Comparison of ENCODE assay signal across 35 mouse cellular contexts in the genomic region with DNA sequence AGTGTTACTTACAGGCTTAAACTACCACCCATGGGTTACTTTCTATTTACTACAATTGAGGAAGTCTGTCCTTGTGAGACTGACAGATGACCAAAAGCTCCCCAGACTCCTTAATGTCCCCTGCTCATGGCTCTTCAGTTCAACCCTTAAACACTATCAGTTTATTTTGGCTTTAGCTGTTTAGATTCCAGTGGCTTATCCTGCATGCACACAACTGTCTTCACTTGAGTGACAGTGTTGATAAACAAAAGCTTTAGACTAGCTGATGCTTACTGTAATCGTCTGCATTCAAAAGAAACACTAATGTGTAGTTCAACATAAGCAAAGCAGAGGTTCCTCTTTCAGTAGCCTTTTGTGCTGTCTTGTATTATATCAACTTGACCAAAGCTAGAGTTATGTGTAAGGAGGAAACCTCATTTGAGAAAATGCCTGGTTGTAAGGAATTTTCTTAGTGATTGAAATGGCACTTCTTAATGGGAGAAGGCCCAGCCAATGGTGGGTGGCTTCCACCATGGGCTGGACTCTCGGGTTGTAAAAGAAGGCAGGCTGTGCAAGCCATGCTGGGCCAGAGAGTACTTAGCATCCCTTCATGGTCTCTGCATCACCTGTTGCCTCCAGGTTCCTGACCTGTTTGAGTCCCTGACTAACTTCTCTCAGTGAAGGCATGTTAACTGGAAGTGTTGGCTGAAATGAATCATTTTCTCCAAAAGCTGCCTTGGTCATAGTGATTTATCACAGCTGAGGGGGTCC. TPM values are rescaled to one million over a fixed set of nuclear protein-coding genes. Genes with fewer than 3 reads are reported as not detected.
DNase-seq lines count a peak whose midpoint lies in the region; ATAC-seq and TF ChIP-seq lines count a peak whose summit lies in the region.
"Had no signal": no experiment of that assay in that cellular context is flagged by ENCODE, and none has a peak within 500 bp of the region (broad histone marks: within the 10 kb centered on the region; RNA-seq: fewer than 3 reads in every experiment).

No protein-coding gene starts in this region.

- H3K36me3 ChIP-seq in liver, embryonic 12.5 days = no peaks in the 10 kb centered on the region
- no peaks in the 10 kb centered on the region for H3K36me3 ChIP-seq in liver, postnatal 0 days (replicated peaks; ENCODE audit: insufficient read depth, low read length)
- H3K36me3 ChIP-seq: embryonic facial prominence, embryonic 12.5 days; heart, embryonic 13.5 days; hindbrain, embryonic 15.5 days; limb, embryonic 13.5 days; midbrain, embryonic 15.5 days; neural tube, embryonic 12.5 days had no signal

- peak; percentile 87 for ATAC-seq in liver, embryonic 12.5 days
- ATAC-seq in liver, postnatal 0 days = no peak
- ATAC-seq: activated CD4-positive, CD25-positive, alpha-beta regulatory T cell, adult 4 months; CD4-positive, CD25-positive, alpha-beta regulatory T cell, adult 4 months; forebrain, postnatal 0 days; inflammation-experienced regulatory T-cells, adult 6 months; midbrain, embryonic 15.5 days had no signal

- peak; percentile 60 for TF ChIP-seq EP300 in liver, postnatal 0 days (IDR thresholded peaks at IDR 0.05; ENCODE audit: low read depth)

- no peak overlapping the region for H3K4me2 ChIP-seq in liver, embryonic 12.5 days
- no peak overlapping the region for H3K4me2 ChIP-seq in liver, postnatal 0 days (ENCODE audit: low read depth, low read length)
- H3K4me2 ChIP-seq: embryonic facial prominence, embryonic 12.5 days; heart, embryonic 13.5 days; hindbrain, embryonic 15.5 days; limb, embryonic 13.5 days; midbrain, embryonic 15.5 days; neural tube, embryonic 12.5 days had no signal

- TF ChIP-seq CTCF in liver, postnatal 0 days (IDR thresholded peaks at IDR 0.05; ENCODE audit: low read depth) = no peak

- H3K4me1 ChIP-seq in liver, embryonic 12.5 days = peaks cover 14% of the 10 kb centered on the region
- no peaks in the 10 kb centered on the region for H3K4me1 ChIP-seq in liver, postnatal 0 days (ENCODE audit: insufficient read depth)
- H3K4me1 ChIP-seq: embryonic facial prominence, embryonic 12.5 days; heart, embryonic 13.5 days; hindbrain, embryonic 15.5 days; limb, embryonic 13.5 days; megakaryocyte, embryonic 14.5 days; midbrain, embryonic 15.5 days; neural tube, embryonic 12.5 days had no signal

- 0 out of 2 replicates have a peak overlapping the region, but pooled peaks have one; percentile 5 for H3K27ac ChIP-seq in liver, embryonic 12.5 days
- no peak overlapping the region for H3K27ac ChIP-seq in liver, postnatal 0 days (ENCODE audit: low read depth)
- H3K27ac ChIP-seq: embryonic facial prominence, embryonic 12.5 days; heart, embryonic 13.5 days; hindbrain, embryonic 15.5 days; limb, embryonic 13.5 days; midbrain, embryonic 15.5 days; neural tube, embryonic 12.5 days had no signal

- no peaks in the 10 kb centered on the region for H3K9me3 ChIP-seq in liver, embryonic 12.5 days (replicated peaks)
- H3K9me3 ChIP-seq in liver, postnatal 0 days (ENCODE audit: low read length) = no peaks in the 10 kb centered on the region
- H3K9me3 ChIP-seq: embryonic facial prominence, embryonic 12.5 days; heart, embryonic 13.5 days; hindbrain, embryonic 15.5 days; limb, embryonic 13.5 days; megakaryocyte, embryonic 14.5 days; midbrain, embryonic 15.5 days; neural tube, embryonic 12.5 days had no signal

- no peaks in the 10 kb centered on the region for H3K27me3 ChIP-seq in liver, embryonic 12.5 days (replicated peaks)
- H3K27me3 ChIP-seq in liver, postnatal 0 days (ENCODE audit: insufficient read depth, low read length) = no peaks in the 10 kb centered on the region
- H3K27me3 ChIP-seq: embryonic facial prominence, embryonic 12.5 days; heart, embryonic 13.5 days; hindbrain, embryonic 15.5 days; limb, embryonic 13.5 days; megakaryocyte, embryonic 14.5 days; midbrain, embryonic 15.5 days; neural tube, embryonic 12.5 days had no signal

- DNase-seq in A20 (ENCODE audit: low read depth, low spot score) = peak; percentile 33
- peak; percentile 31 for DNase-seq in c-Kit-positive CD71-positive TER-119-negative erythroid progenitor cells, embryonic 14.5 days (ENCODE audit: low read depth)
- DNase-seq in liver, postnatal 0 days = no peak
- no peak for DNase-seq in ovary, adult 18-20 months (ENCODE audit: low spot score)
- DNase-seq in urinary bladder, postnatal 4 days (ENCODE audit: low spot score in 2 of 2) = no peak
- no peak for DNase-seq in thymus, postnatal 10 days (ENCODE audit: low spot score in 2 of 2)
- no peak for DNase-seq in ovary, postnatal 10 days (ENCODE audit: low spot score)
- DNase-seq: adrenal gland, adult 2 months; adrenal gland, postnatal 36 days; cerebellum, adult 11 months; cerebellum, adult 9-10 months; cerebellum, postnatal 36 days; embryo, embryonic 11 days; forebrain, postnatal 0 days; heart, postnatal 10 days; kidney, adult 11 months; kidney, postnatal 25 days; lung, adult 2 months; lung, postnatal 14 days had no signal

- WGBS in liver, embryonic 12.5 days (ENCODE audit: insufficient replicate concordance) = 37% methylated on average over 2 of the region's 2 CpGs
- 48% methylated on average over 2 of the region's 2 CpGs for WGBS in liver, postnatal 0 days (ENCODE audit: insufficient replicate concordance)

- no peak overlapping the region for H3K9ac ChIP-seq in liver, embryonic 12.5 days
- no peak overlapping the region for H3K9ac ChIP-seq in liver, postnatal 0 days (replicated peaks)
- H3K9ac ChIP-seq: embryonic facial prominence, embryonic 12.5 days; forebrain, postnatal 0 days; heart, embryonic 13.5 days; hindbrain, embryonic 15.5 days; limb, embryonic 13.5 days; midbrain, embryonic 15.5 days; neural tube, embryonic 12.5 days had no signal

- H3K4me3 ChIP-seq in liver, embryonic 12.5 days = no peak overlapping the region
- H3K4me3 ChIP-seq in liver, postnatal 0 days (ENCODE audit: low read depth, low read length) = no peak overlapping the region
- H3K4me3 ChIP-seq: embryonic facial prominence, embryonic 12.5 days; heart, embryonic 13.5 days; hindbrain, embryonic 15.5 days; limb, embryonic 13.5 days; megakaryocyte, embryonic 14.5 days; midbrain, embryonic 15.5 days; neural tube, embryonic 12.5 days had no signal

RNA-seq across cellular contexts. Expression of gene Taar7e, which starts 2.9 kb away (rescaled TPM):
- not detected in 2 replicates for polyA plus RNA-seq in liver, embryonic 12.5 days (2016; fragmentation: Nextera tagmentation; extraction: Ambion mirVana)
- not detected in 2 replicates for polyA plus RNA-seq in liver, postnatal 0 days (2015; fragmentation: Nextera tagmentation; extraction: Ambion mirVana)
- polyA plus RNA-seq: activated CD4-positive, CD25-positive, alpha-beta regulatory T cell, adult 4 months; adrenal gland, adult 2 months; embryonic facial prominence, embryonic 12.5 days; forebrain, embryonic 11.5 days; forebrain, postnatal 0 days; heart, embryonic 13.5 days; hindbrain, embryonic 15.5 days; inflammation-experienced regulatory T-cells, adult 6 months; kidney, embryonic 14.5 days; limb, embryonic 13.5 days; lung, adult 2 months; midbrain, embryonic 15.5 days; neural tube, embryonic 12.5 days; stomach, embryonic 14.5 days; testis, adult 2 months; thymus, postnatal 0 days had no signal

RNA-seq across cellular contexts. Expression of gene Taar7f, which starts 9.0 kb away (rescaled TPM):
- not detected in 2 replicates for polyA plus RNA-seq in liver, embryonic 12.5 days (2016; fragmentation: Nextera tagmentation; extraction: Ambion mirVana)
- polyA plus RNA-seq in liver, postnatal 0 days (2015; fragmentation: Nextera tagmentation; extraction: Ambion mirVana) = not detected in 2 replicates
- polyA plus RNA-seq: activated CD4-positive, CD25-positive, alpha-beta regulatory T cell, adult 4 months; adrenal gland, adult 2 months; CD4-positive, CD25-positive, alpha-beta regulatory T cell, adult 4 months; embryonic facial prominence, embryonic 12.5 days; forebrain, embryonic 11.5 days; forebrain, postnatal 0 days; heart, embryonic 13.5 days; hindbrain, embryonic 15.5 days; inflammation-experienced regulatory T-cells, adult 6 months; kidney, embryonic 14.5 days; limb, embryonic 13.5 days; lung, adult 2 months; midbrain, embryonic 15.5 days; neural tube, embryonic 12.5 days; stomach, embryonic 14.5 days; testis, adult 2 months; thymus, postnatal 0 days had no signal

RNA-seq across cellular contexts. Expression of gene Taar7d, which starts 13.3 kb away (rescaled TPM):
- not detected in 2 replicates for polyA plus RNA-seq in liver, embryonic 12.5 days (2016; fragmentation: Nextera tagmentation; extraction: Ambion mirVana)
- not detected in 2 replicates for polyA plus RNA-seq in liver, postnatal 0 days (2015; fragmentation: Nextera tagmentation; extraction: Ambion mirVana)
- polyA plus RNA-seq: activated CD4-positive, CD25-positive, alpha-beta regulatory T cell, adult 4 months; adrenal gland, adult 2 months; CD4-positive, CD25-positive, alpha-beta regulatory T cell, adult 4 months; embryonic facial prominence, embryonic 12.5 days; forebrain, embryonic 11.5 days; forebrain, postnatal 0 days; heart, embryonic 13.5 days; hindbrain, embryonic 15.5 days; inflammation-experienced regulatory T-cells, adult 6 months; kidney, embryonic 14.5 days; limb, embryonic 13.5 days; lung, adult 2 months; midbrain, embryonic 15.5 days; neural tube, embryonic 12.5 days; stomach, embryonic 14.5 days; testis, adult 2 months; thymus, postnatal 0 days had no signal

RNA-seq across cellular contexts. Expression of gene Taar8a, which starts 36.0 kb away (rescaled TPM):
- not detected in 2 replicates for polyA plus RNA-seq in liver, embryonic 12.5 days (2016; fragmentation: Nextera tagmentation; extraction: Ambion mirVana)
- not detected in 2 replicates for polyA plus RNA-seq in liver, postnatal 0 days (2015; fragmentation: Nextera tagmentation; extraction: Ambion mirVana)
- polyA plus RNA-seq: activated CD4-positive, CD25-positive, alpha-beta regulatory T cell, adult 4 months; adrenal gland, adult 2 months; CD4-positive, CD25-positive, alpha-beta regulatory T cell, adult 4 months; embryonic facial prominence, embryonic 12.5 days; forebrain, embryonic 11.5 days; forebrain, postnatal 0 days; heart, embryonic 13.5 days; hindbrain, embryonic 15.5 days; inflammation-experienced regulatory T-cells, adult 6 months; kidney, embryonic 14.5 days; limb, embryonic 13.5 days; lung, adult 2 months; midbrain, embryonic 15.5 days; neural tube, embryonic 12.5 days; stomach, embryonic 14.5 days; testis, adult 2 months; thymus, postnatal 0 days had no signal

RNA-seq across cellular contexts. Expression of gene Taar7b, which starts 40.6 kb away (rescaled TPM):
- not detected in 2 replicates for polyA plus RNA-seq in liver, embryonic 12.5 days (2016; fragmentation: Nextera tagmentation; extraction: Ambion mirVana)
- polyA plus RNA-seq in liver, postnatal 0 days (2015; fragmentation: Nextera tagmentation; extraction: Ambion mirVana) = not detected in 2 replicates
- polyA plus RNA-seq: activated CD4-positive, CD25-positive, alpha-beta regulatory T cell, adult 4 months; adrenal gland, adult 2 months; CD4-positive, CD25-positive, alpha-beta regulatory T cell, adult 4 months; embryonic facial prominence, embryonic 12.5 days; forebrain, embryonic 11.5 days; forebrain, postnatal 0 days; heart, embryonic 13.5 days; hindbrain, embryonic 15.5 days; inflammation-experienced regulatory T-cells, adult 6 months; kidney, embryonic 14.5 days; limb, embryonic 13.5 days; lung, adult 2 months; midbrain, embryonic 15.5 days; neural tube, embryonic 12.5 days; stomach, embryonic 14.5 days; testis, adult 2 months; thymus, postnatal 0 days had no signal

Comparison
In these comparisons a context has a peak if more than half of its experiments do, and no peak if none do; other contexts are left out.
1. DNase-seq: peak in A20 (single experiment) and c-Kit-positive CD71-positive TER-119-negative erythroid progenitor cells, embryonic 14.5 days (single experiment); none in liver, postnatal 0 days (single experiment), ovary, adult 18-20 months (single experiment), urinary bladder, postnatal 4 days (0 of 2), thymus, postnatal 10 days (0 of 2) and ovary, postnatal 10 days (single experiment).